Mouse (Mus musculus) kidney, postnatal 0 days (tissue): Measurements from ENCODE around the gene Pgbd5. TPM values are rescaled to one million over a fixed set of nuclear protein-coding genes. Genes with fewer than 3 reads are reported as not detected.

Experiments
- ATAC-seq: fragments of 200-750 bp; cut with Nextera tagmentation; replicated peaks from 2 replicates; pipeline ENCODE4 v1.8.0; 2017; ENCODE audit warnings: low read depth, moderate number of reproducible peaks, moderate TSS enrichment, moderate library complexity; ENCODE audit not compliant: low FRiP score
- DNase-seq: peaks from one replicate; pipeline ENCODE4 v3.0.0-alpha.2; 2016; ENCODE audit warnings: low spot score
- H3K27ac ChIP-seq: fragments of 300-500 bp; sonication (generic); 2 replicates; pipeline ENCODE4 v1.5.1; 2014; ENCODE audit warnings: mild to moderate bottlenecking
- H3K27me3 ChIP-seq: fragments of 300-500 bp; sonication (generic); 2 replicates; pipeline ENCODE4 v1.6.1; 2014; ENCODE audit warnings: low read length, mixed read lengths; ENCODE audit not compliant: insufficient read depth
- H3K36me3 ChIP-seq: fragments of 300-500 bp; sonication (generic); 2 replicates; pipeline ENCODE4 v1.6.1; 2014; ENCODE audit warnings: low read length, mixed read lengths; ENCODE audit not compliant: insufficient read depth
- H3K4me1 ChIP-seq: fragments of 300-500 bp; sonication (generic); replicated peaks from 2 replicates; pipeline ENCODE4 v1.6.1; 2014; ENCODE audit warnings: antibody characterized with exemption, low read length, mixed read lengths; ENCODE audit not compliant: insufficient read depth
- H3K4me2 ChIP-seq: fragments of 300-500 bp; sonication (generic); 2 replicates; pipeline ENCODE4 v1.6.1; 2014; ENCODE audit warnings: mild to moderate bottlenecking, low read length, moderate library complexity, mixed read lengths
- H3K4me3 ChIP-seq: fragments of 300-500 bp; sonication (generic); replicated peaks from 2 replicates; pipeline ENCODE4 v1.5.1; 2014; ENCODE audit warnings: low read depth, low read length
- H3K9ac ChIP-seq: fragments of 300-500 bp; sonication (generic); 2 replicates; pipeline ENCODE4 v1.6.1; 2014; ENCODE audit warnings: low read depth, low read length
- H3K9me3 ChIP-seq: fragments of 300-500 bp; sonication (generic); replicated peaks from 2 replicates; pipeline ENCODE4 v1.6.1; 2016; ENCODE audit warnings: low read length, inconsistent platforms, mixed read lengths
- CTCF ChIP-seq: IDR thresholded peaks from 2 replicates; pipeline ENCODE4 v1.5.1; 2016; ENCODE audit warnings: antibody characterized with exemption, low read depth, mild to moderate bottlenecking, moderate library complexity
- WGBS: fragments of 180-500 bp; shearing (Covaris S2); extraction: QIAGEN DNeasy Blood & Tissue Kit; methylation state at CpG from one replicate; pipeline ENCODE4 v1.1.7; 2014; 5-methylcytosine and 5-hydroxymethylcytosine counted together
- polyA plus RNA-seq: library from polyadenylated mRNA; unstranded; fragments of >200 nt; fragmentation: Nextera tagmentation; extraction: Ambion mirVana; gene quantifications from 2 replicates; pipeline ENCODE4 v1.2.1, GENCODE M21; 2015

Gene Pgbd5
- polyA plus RNA-seq, 1 experiment from 2014 or later = 0.32 TPM

DNA sequence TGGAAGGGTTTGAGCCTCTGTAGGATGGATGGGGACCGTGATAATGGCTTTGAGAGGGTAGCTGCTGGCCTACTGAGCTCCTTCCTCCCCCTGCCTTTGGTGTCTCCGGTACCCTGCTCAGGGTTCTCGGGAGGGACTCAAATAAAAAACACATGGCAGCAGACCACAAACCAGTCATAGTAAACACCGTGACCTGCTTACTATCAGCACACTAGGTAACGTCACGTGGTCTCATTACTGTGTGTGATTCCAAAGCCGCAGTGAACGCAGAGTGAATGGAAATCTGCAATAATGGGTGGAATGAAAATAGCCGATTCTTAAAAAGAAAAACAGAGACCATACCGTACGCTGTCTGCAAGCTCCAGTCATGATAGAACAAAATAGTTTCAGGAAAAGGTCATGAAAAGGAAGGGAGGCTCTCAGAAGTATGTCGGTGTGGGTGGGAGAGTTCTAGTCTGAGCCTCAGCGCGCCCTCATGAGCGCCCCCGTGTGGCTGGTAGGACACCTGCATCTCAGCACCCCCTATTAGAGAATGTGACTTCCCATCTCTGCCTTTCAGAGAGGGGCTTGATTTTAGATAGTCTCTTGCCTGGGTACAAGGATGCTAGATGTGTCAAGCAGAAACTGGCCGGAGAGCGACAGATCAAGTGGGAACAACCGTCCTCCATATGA lies 92.5 kb downstream of the Pgbd5 start:
- DNase-seq = peak; percentile 88
- Histone ChIP-seq H3K4me3 (no peak overlapping the region), H3K9ac (no peak overlapping the region), H3K27me3 (no peaks in the 10 kb centered on the region), H3K4me1 (0 out of 2 replicates have a peak, but pooled peaks cover 10% of the 10 kb centered on the region), H3K36me3 (0 out of 2 replicates have a peak, but pooled peaks cover 21% of the 10 kb centered on the region), H3K9me3 (no peaks in the 10 kb centered on the region), H3K4me2 (no peak overlapping the region), H3K27ac (no peak overlapping the region)
- 45% methylated on average over 19 of the region's 19 CpGs for WGBS
- 0 out of 2 replicates have a peak, but pooled peaks have one; percentile 19 for ATAC-seq
- peak; percentile 98 for TF ChIP-seq CTCF

DNA sequence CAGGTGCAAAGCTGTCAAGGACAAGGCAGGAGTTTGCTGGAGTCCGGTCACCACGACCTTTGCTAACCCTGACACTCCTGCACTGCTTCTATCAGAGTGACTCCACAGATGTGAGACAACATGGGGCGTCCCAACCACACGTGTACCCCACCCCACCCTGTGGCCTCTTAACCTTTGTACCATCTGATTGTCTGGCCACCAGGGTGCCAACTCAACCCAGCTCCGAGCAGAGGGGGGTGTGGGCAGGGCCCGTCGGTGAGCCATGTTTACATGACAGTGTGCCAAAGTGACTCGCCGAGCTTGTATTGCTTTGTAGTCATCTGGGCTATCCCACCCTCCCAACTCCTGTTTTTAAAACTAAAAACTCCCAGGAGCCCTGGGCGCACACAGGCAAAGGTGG lies 94.4 kb downstream of the Pgbd5 start:
- no peak for TF ChIP-seq CTCF
- Histone ChIP-seq H3K4me1 (0 out of 2 replicates have a peak, but pooled peaks cover 10% of the 10 kb centered on the region), H3K4me3 (no peak overlapping the region), H3K36me3 (0 out of 2 replicates have a peak, but pooled peaks cover 21% of the 10 kb centered on the region), H3K9me3 (no peaks in the 10 kb centered on the region), H3K27ac (no peak overlapping the region), H3K9ac (no peak overlapping the region), H3K4me2 (no peak overlapping the region), H3K27me3 (no peaks in the 10 kb centered on the region)
- 75% methylated on average over 10 of the region's 10 CpGs for WGBS
- ATAC-seq (no peak), DNase-seq (no peak)

DNA sequence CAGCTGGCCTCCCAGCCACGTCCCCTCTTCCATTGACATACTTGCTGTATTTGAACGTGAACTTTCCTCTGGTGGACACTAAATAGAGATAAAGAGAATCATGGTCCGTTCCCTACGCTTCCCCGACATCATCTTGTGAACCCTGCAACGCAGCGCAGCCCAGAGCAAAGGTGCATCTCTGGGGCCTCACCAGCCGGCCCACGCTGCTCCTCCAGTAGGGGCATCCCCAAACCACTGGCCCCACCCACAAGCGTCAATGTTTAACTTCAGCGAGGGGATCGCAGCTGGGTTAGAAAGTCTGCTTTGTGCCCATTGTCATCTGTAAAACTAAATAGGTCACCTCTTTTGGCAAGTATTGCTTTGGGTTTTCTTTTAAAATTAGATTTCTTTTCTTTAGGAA lies 95.5 kb downstream of the Pgbd5 start:
- no peaks in the 10 kb centered on the region for H3K27me3 ChIP-seq
- no peak overlapping the region for H3K4me3 ChIP-seq
- H3K27ac ChIP-seq = no peak overlapping the region
- H3K9me3 ChIP-seq = no peaks in the 10 kb centered on the region
- peaks cover 6% of the 10 kb centered on the region; the same call in 1 of the 2 replicates for H3K4me1 ChIP-seq
- ATAC-seq (no peak), DNase-seq (no peak)
- H3K9ac ChIP-seq = no peak overlapping the region
- TF ChIP-seq CTCF = no peak
- no peak overlapping the region for H3K4me2 ChIP-seq
- 81% methylated on average over 12 of the region's 12 CpGs for WGBS
- 0 out of 2 replicates have a peak, but pooled peaks cover 21% of the 10 kb centered on the region for H3K36me3 ChIP-seq

DNA sequence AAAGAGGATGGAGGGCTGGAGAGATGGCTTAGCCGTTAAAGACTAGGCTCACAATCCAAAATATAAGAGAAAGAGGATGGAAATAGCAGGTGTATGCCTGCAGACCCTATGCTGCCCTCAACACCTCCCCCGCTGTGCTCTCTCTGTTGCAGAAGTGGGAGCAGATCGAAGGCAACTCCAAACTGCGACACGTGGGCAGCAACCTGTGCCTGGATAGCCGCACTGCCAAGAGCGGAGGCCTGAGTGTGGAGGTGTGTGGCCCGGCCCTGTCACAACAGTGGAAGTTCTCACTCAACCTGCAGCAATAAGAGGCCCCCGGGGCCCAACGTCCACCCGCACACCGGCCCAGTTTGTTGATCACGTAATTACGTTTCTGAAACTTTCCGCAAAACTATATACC lies 96.3 kb downstream of the Pgbd5 start:
- no peak overlapping the region for H3K4me3 ChIP-seq
- no peak overlapping the region for H3K9ac ChIP-seq
- WGBS = 89% methylated on average over 15 of the region's 15 CpGs
- no peak for TF ChIP-seq CTCF
- H3K4me2 ChIP-seq = no peak overlapping the region
- peaks cover 27% of the 10 kb centered on the region; the same call in 1 of the 2 replicates for H3K36me3 ChIP-seq
- DNase-seq (no peak), ATAC-seq (no peak)
- peaks cover 5% of the 10 kb centered on the region; the same call in 1 of the 2 replicates for H3K4me1 ChIP-seq
- no peaks in the 10 kb centered on the region for H3K9me3 ChIP-seq
- H3K27me3 ChIP-seq = no peaks in the 10 kb centered on the region
- no peak overlapping the region for H3K27ac ChIP-seq

DNA sequence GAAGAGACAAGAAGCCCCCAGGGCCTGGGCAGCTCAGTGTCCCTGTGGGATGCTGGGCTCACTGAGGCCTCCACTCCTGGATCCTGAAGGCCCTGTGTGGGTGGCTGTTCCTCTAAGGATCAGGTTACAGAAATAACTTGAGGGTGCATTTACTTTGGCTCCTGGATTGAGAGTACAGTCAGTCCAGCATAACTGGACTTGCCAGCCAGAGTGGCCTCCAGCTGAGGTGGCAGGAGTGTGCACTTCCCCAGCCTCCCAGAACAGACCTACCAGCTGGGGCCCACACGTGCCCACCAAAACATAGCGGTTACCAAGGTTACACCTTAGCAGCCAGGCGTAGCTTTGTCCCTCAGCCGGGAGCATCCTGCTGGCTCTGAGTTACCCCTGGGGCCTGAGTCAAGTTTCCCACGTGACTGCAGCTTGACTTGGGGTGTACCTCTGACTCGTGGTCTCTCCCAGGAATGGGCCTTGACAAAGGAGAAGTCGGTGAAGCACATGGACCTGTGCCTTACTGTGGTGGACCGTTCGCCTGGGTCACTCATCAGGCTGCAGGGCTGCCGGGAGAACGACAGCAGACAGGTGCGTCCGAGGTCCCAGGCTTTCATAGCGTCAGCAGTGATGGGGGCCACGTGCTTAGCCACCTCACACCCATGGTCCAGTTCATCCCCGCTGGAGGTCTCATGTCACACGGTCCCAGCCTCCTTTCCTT lies 98.9 kb downstream of the Pgbd5 start:
- WGBS = 53% methylated on average over 17 of the region's 17 CpGs
- H3K36me3 ChIP-seq = peaks cover 25% of the 10 kb centered on the region; the same call in 1 of the 2 replicates
- H3K27ac ChIP-seq = no peak overlapping the region
- H3K4me1 ChIP-seq = no peaks in the 10 kb centered on the region; the same call in 1 of the 2 replicates
- H3K27me3 ChIP-seq = no peaks in the 10 kb centered on the region
- H3K9ac ChIP-seq = no peak overlapping the region
- no peak for TF ChIP-seq CTCF
- no peak overlapping the region for H3K4me2 ChIP-seq
- ATAC-seq = peak; percentile 86
- DNase-seq = peak; percentile 77
- H3K9me3 ChIP-seq = no peaks in the 10 kb centered on the region
- H3K4me3 ChIP-seq = no peak overlapping the region

DNA sequence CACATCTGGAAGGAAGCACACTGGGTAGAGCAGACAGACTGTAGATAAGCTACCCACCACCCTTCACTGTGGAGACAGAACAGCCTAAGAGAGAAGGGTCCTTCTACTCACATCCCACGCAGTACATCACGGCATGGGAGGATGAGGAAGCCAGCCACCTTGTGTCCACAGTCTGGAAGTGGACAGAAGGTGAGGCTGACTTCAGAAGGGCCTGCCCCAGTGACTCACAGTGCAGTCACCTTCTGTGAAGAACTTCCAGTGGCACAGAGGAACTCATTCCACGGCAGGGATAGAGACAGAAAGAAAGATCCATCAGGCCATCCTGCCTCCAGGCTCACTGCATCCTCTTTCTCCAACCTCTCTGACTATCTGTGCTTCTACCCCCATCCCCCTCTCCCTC lies 99.7 kb downstream of the Pgbd5 start:
- DNase-seq (no peak), ATAC-seq (no peak)
- peaks cover 30% of the 10 kb centered on the region; the same call in 1 of the 2 replicates for H3K36me3 ChIP-seq
- no peaks in the 10 kb centered on the region; the same call in 1 of the 2 replicates for H3K4me1 ChIP-seq
- H3K27ac ChIP-seq = no peak overlapping the region; the same call in 1 of the 2 replicates
- H3K9ac ChIP-seq = no peak overlapping the region
- no peaks in the 10 kb centered on the region for H3K27me3 ChIP-seq
- TF ChIP-seq CTCF = no peak
- no peaks in the 10 kb centered on the region for H3K9me3 ChIP-seq
- WGBS = 63% methylated on average over 3 of the region's 3 CpGs
- no peak overlapping the region for H3K4me2 ChIP-seq
- H3K4me3 ChIP-seq = no peak overlapping the region
